Mouse (Mus musculus) neural tube, embryonic 15.5 days (tissue): ENCODE measurements around the gene Ccdc167. TPM values are rescaled to one million over a fixed set of nuclear protein-coding genes. Genes with fewer than 3 reads are reported as not detected.

Experiments
- ATAC-seq: fragments of 200-750 bp; cut with Nextera tagmentation; 2 replicates; pipeline ENCODE4 v1.8.0; 2017; ENCODE audit warnings: mild to moderate bottlenecking, moderate TSS enrichment, moderate library complexity; ENCODE audit not compliant: low FRiP score
- H3K27ac ChIP-seq: fragments of 300-500 bp; sonication (generic); replicated peaks from 2 replicates; pipeline ENCODE4 v1.5.1; 2015; ENCODE audit warnings: mild to moderate bottlenecking, inconsistent platforms
- H3K27me3 ChIP-seq: fragments of 300-500 bp; sonication (generic); replicated peaks from 2 replicates; pipeline ENCODE4 v1.6.1; 2015; ENCODE audit warnings: inconsistent platforms
- H3K36me3 ChIP-seq: fragments of 300-500 bp; sonication (generic); 2 replicates; pipeline ENCODE4 v1.6.1; 2015; ENCODE audit warnings: inconsistent platforms
- H3K4me1 ChIP-seq: fragments of 300-500 bp; sonication (generic); 2 replicates; pipeline ENCODE4 v1.6.1; 2015; ENCODE audit warnings: inconsistent platforms
- H3K4me2 ChIP-seq: fragments of 300-500 bp; sonication (generic); 2 replicates; pipeline ENCODE4 v1.6.1; 2015; ENCODE audit warnings: inconsistent platforms, mild to moderate bottlenecking, moderate library complexity
- H3K4me3 ChIP-seq: fragments of 300-500 bp; sonication (generic); replicated peaks from 2 replicates; pipeline ENCODE4 v1.5.1; 2015; ENCODE audit warnings: mild to moderate bottlenecking, inconsistent platforms
- H3K9ac ChIP-seq: fragments of 300-500 bp; sonication (generic); replicated peaks from 2 replicates; pipeline ENCODE4 v1.6.1; 2015; ENCODE audit warnings: mild to moderate bottlenecking, inconsistent platforms
- H3K9me3 ChIP-seq: fragments of 300-500 bp; sonication (generic); replicated peaks from 2 replicates; pipeline ENCODE4 v1.6.1; 2016; ENCODE audit warnings: inconsistent platforms
- WGBS: fragments of 180-500 bp; shearing (Covaris S2); methylation state at CpG from one replicate; pipeline ENCODE4 v1.1.7; 2015; ENCODE audit warnings: mixed read lengths; 5-methylcytosine and 5-hydroxymethylcytosine counted together
- polyA plus RNA-seq: library from polyadenylated mRNA; unstranded; fragments of >200 nt; fragmentation: Nextera tagmentation; extraction: Ambion mirVana; gene quantifications from 2 replicates; pipeline ENCODE4 v1.2.1, GENCODE M21; 2015

The Ccdc167 gene
- polyA plus RNA-seq, 1 experiment from 2014 or later: 10.4 TPM

GRCm38 (mm10) chr17:29736448-29737014, 19.7 kb upstream of the Ccdc167 start:
- peak overlapping the region; percentile 38 for H3K27ac ChIP-seq
- peaks cover 37% of the 10 kb centered on the region for H3K4me1 ChIP-seq
- WGBS: 22% methylated on average over 15 of the region's 15 CpGs

GRCm38 (mm10) chr17:29732522-29732921, 15.7 kb upstream of the Ccdc167 start:
- WGBS: 82% methylated on average over 2 of the region's 2 CpGs
- no peaks in the 10 kb centered on the region for H3K36me3 ChIP-seq
- no peaks in the 10 kb centered on the region for H3K27me3 ChIP-seq
- no peak for ATAC-seq
- no peak overlapping the region for H3K27ac ChIP-seq
- H3K9ac ChIP-seq: no peak overlapping the region
- H3K4me2 ChIP-seq: no peak overlapping the region
- no peaks in the 10 kb centered on the region for H3K9me3 ChIP-seq
- peaks cover 43% of the 10 kb centered on the region for H3K4me1 ChIP-seq
- no peak overlapping the region for H3K4me3 ChIP-seq

More at GRCm38 (mm10) chr17:29736448-29737014, 19.7 kb upstream of the Ccdc167 start:
- Histone ChIP-seq H3K4me2 (no peak overlapping the region), H3K4me3 (no peak overlapping the region), H3K9me3 (no peaks in the 10 kb centered on the region), H3K36me3 (no peaks in the 10 kb centered on the region), H3K9ac (no peak overlapping the region), H3K27me3 (no peaks in the 10 kb centered on the region)
- ATAC-seq: no peak

- H3K27me3 ChIP-seq: no peaks in the 10 kb centered on the region
- peaks cover 43% of the 10 kb centered on the region for H3K4me1 ChIP-seq
- no peaks in the 10 kb centered on the region for H3K36me3 ChIP-seq
- ATAC-seq: no peak
- WGBS: 37% methylated on average over 6 of the region's 6 CpGs
- H3K27ac ChIP-seq: peak overlapping the region; percentile 60; the same call in 1 of the 2 replicates
- 0 out of 2 replicates have a peak overlapping the region, but pooled peaks have one; percentile 10 for H3K9ac ChIP-seq
- no peaks in the 10 kb centered on the region for H3K9me3 ChIP-seq
- no peak overlapping the region for H3K4me3 ChIP-seq
- no peak overlapping the region for H3K4me2 ChIP-seq
Observed at GRCm38 (mm10) chr17:29731953-29732325, 15.1 kb upstream of the Ccdc167 start.

- Histone ChIP-seq H3K4me1 (peaks cover 38% of the 10 kb centered on the region), H3K27me3 (no peaks in the 10 kb centered on the region), H3K4me2 (no peak overlapping the region), H3K4me3 (no peak overlapping the region), H3K36me3 (no peaks in the 10 kb centered on the region), H3K9me3 (no peaks in the 10 kb centered on the region), H3K27ac (peak overlapping the region; percentile 60), H3K9ac (0 out of 2 replicates have a peak overlapping the region, but pooled peaks have one; percentile 10)
- ATAC-seq: 0 out of 2 replicates have a peak, but pooled peaks have one; percentile 40
- WGBS: 34% methylated on average over 12 of the region's 12 CpGs
Observed at GRCm38 (mm10) chr17:29731266-29731952, 14.6 kb upstream of the Ccdc167 start.

GRCm38 (mm10) chr17:29730510-29731265, 13.8 kb upstream of the Ccdc167 start:
- Histone ChIP-seq H3K4me3 (no peak overlapping the region), H3K36me3 (no peaks in the 10 kb centered on the region), H3K4me2 (no peak overlapping the region), H3K9ac (no peak overlapping the region), H3K4me1 (peaks cover 31% of the 10 kb centered on the region), H3K9me3 (no peaks in the 10 kb centered on the region), H3K27ac (peak overlapping the region; percentile 60), H3K27me3 (no peaks in the 10 kb centered on the region)
- WGBS: 24% methylated on average over 13 of the region's 13 CpGs
- no peak; the same call in 1 of the 2 replicates for ATAC-seq

DNA sequence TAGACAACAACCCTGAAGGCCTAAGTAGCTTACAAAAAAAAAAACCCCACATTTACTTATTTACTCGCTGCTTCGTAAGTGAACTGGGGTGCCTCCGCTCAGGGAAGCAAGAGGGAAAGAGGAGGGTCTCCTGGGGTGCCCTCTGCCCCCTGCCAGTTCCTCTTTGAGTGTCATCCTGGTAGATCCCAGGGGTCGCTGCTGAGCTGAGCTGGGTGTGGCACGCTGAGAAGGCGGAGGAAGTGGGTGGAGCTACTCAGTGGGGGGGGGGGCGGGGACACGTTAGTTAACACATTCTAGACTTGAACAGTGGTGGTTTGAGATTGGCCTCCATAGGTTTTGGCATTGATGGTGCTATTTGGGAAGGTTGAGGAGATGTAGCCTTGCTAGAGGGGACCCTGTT, 11.2 kb upstream of the Ccdc167 start:
- no peak for ATAC-seq
- H3K27me3 ChIP-seq: no peaks in the 10 kb centered on the region
- peaks cover 24% of the 10 kb centered on the region for H3K4me1 ChIP-seq
- no peak overlapping the region for H3K4me2 ChIP-seq
- H3K9ac ChIP-seq: no peak overlapping the region
- H3K27ac ChIP-seq: no peak overlapping the region
- H3K9me3 ChIP-seq: no peaks in the 10 kb centered on the region
- 60% methylated on average over 8 of the region's 8 CpGs for WGBS
- no peak overlapping the region for H3K4me3 ChIP-seq
- H3K36me3 ChIP-seq: no peaks in the 10 kb centered on the region

DNA sequence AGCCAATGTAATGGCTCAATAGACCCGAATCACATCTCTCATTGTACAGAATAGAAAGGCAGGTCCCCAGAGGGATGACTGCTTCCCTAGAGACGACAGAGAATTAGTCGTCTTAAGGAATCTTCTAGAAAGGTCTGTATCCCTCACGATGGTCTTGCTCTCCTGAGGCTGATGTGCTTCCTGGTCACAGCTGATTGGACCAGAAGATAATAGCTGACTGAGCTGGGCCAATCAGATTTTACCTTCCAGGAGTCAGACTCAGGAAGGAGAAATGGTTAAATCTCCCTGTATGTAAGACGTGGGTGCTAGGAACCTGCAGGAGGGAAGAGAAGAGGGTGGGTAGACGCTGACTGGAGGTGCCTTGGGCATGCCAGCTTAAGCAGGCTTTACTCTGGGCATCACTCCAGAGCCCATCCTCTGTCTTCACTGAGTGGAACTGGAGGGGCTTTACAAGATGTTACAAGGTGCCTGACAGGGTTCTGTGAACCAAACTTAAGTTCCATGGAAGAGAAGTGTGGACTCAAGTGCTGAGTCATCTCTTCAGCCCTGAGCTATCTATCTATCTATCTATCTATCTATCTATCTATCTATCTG, 8.3 kb upstream of the Ccdc167 start:
- Histone ChIP-seq H3K4me1 (peaks cover 3% of the 10 kb centered on the region), H3K27me3 (no peaks in the 10 kb centered on the region), H3K36me3 (no peaks in the 10 kb centered on the region), H3K27ac (no peak overlapping the region), H3K9ac (no peak overlapping the region), H3K9me3 (no peaks in the 10 kb centered on the region), H3K4me3 (no peak overlapping the region), H3K4me2 (no peak overlapping the region)
- ATAC-seq: 0 out of 2 replicates have a peak, but pooled peaks have one; percentile 5
- 62% methylated on average over 6 of the region's 6 CpGs for WGBS

DNA sequence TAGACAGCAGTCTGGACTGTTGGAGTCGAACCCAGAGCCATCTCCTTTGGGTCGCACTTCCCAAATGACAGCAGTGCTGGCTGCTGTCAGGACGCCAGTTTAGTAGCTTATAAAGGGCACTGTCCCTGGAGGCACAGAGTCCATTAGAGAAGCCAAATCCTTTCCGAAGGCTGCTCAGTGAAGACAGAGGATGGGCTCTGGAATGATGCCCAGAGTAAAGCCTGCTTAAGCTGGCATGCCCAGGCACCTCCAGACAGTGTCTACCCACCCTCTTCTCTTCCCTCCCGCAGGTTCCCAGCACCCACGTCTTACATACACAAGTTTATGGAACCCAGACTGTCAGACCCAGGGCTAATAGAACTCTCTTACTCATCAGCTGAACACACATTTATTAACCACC, 7.8 kb upstream of the Ccdc167 start:
- no peaks in the 10 kb centered on the region for H3K9me3 ChIP-seq
- 55% methylated on average over 6 of the region's 6 CpGs for WGBS
- H3K4me2 ChIP-seq: no peak overlapping the region
- no peak overlapping the region for H3K4me3 ChIP-seq
- H3K27ac ChIP-seq: no peak overlapping the region
- H3K27me3 ChIP-seq: 0 out of 2 replicates have a peak, but pooled peaks cover 3% of the 10 kb centered on the region
- no peaks in the 10 kb centered on the region for H3K4me1 ChIP-seq
- no peaks in the 10 kb centered on the region for H3K36me3 ChIP-seq
- ATAC-seq: peak; percentile 21; the same call in 1 of the 2 replicates
- no peak overlapping the region for H3K9ac ChIP-seq

DNA sequence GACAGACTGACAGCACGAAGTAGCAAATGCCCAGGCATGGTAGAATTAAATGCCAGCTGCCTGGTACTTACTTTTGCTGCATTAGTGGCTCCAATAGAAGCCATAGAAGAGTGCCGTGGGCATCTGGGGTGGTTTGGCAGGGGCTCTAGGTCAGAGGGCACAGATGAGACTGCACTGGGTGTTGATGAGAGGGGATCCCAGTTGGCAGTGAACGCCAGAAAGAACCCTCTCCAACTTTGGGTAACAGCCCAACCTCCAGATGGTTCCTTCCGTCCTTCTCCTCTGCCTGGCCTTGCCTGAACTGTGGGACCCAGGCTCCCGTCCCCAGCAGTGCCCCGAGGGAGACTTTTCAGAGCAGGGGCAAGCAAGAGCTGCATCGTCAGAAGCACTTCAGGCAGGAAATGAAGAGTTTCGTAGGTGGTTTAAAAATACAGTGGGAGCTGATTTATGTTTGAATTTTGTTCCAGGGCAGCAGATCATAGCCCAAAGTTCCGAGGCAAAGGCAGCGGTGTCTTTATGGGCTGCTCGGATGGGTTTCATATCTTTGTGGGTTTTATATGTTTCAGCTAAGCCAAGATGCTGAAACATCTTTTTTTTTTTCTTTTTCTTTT, 4.0 kb upstream of the Ccdc167 start:
- Histone ChIP-seq H3K4me1 (peaks cover 12% of the 10 kb centered on the region), H3K9ac (no peak overlapping the region), H3K27me3 (0 out of 2 replicates have a peak, but pooled peaks cover 3% of the 10 kb centered on the region), H3K4me2 (no peak overlapping the region), H3K27ac (no peak overlapping the region), H3K4me3 (no peak overlapping the region), H3K36me3 (no peaks in the 10 kb centered on the region), H3K9me3 (no peaks in the 10 kb centered on the region)
- ATAC-seq: no peak
- 67% methylated on average over 11 of the region's 11 CpGs for WGBS

GRCm38 (mm10) chr17:29719628-29720575, 3.1 kb upstream of the Ccdc167 start:
- no peak for ATAC-seq
- Histone ChIP-seq H3K27ac (no peak overlapping the region), H3K4me1 (peaks cover 14% of the 10 kb centered on the region), H3K4me3 (no peak overlapping the region), H3K4me2 (no peak overlapping the region), H3K9me3 (no peaks in the 10 kb centered on the region), H3K36me3 (no peaks in the 10 kb centered on the region), H3K27me3 (0 out of 2 replicates have a peak, but pooled peaks cover 3% of the 10 kb centered on the region), H3K9ac (no peak overlapping the region)
- WGBS: 70% methylated on average over 13 of the region's 13 CpGs
